Mouse (Mus musculus) natural killer cell, adult 2 months (primary cell): ENCODE results near the gene Cdkn1b.

Source experiments
- DNase-seq, 2 experiments: peaks; one replicate each; pipeline ENCODE4 v3.0.0; 2022; ENCODE audit warnings: low spot score in 2 of 2

The Cdkn1b gene

DNA sequence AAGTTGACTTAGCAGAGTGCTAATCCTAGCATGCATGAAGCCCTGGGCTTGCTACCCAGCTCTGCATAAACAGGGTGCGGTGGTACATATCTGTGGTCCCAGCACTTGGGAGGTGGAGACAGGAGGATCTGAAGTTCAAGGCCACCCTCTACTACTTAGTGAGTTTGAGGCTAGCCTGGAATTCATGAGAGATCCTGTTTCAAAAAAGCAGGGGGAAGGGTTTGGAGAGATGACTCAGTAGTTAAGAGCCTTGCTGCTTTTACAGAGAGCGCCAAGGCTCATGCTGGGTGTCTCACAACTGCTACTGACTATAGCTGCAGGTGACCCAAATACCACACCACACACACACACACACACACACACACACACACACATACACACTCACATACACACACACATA, 49.3 kb downstream of the Cdkn1b start:
- no peak for DNase-seq

GRCm38 (mm10) chr6:134972096-134972495, 51.9 kb downstream of the Cdkn1b start:
- DNase-seq: no peak
